Mouse (Mus musculus) cerebellum, adult 2 months (tissue): ENCODE data around the gene 4931428L18Rik. TPM values are rescaled to one million over a fixed set of nuclear protein-coding genes. Genes with fewer than 3 reads are reported as not detected.

ENCODE experiments used
- DNase-seq, 2 experiments: peaks; one replicate each; pipeline ENCODE4 v3.0.0; 2021
- H3K27ac ChIP-seq: fragments of 200-500 bp; 2 replicates; pipeline ENCODE4 v1.5.1; 2012; ENCODE audit warnings: low read length, control low read depth, inconsistent platforms; ENCODE audit not compliant: insufficient read depth
- H3K27me3 ChIP-seq: fragments of 200-500 bp; 2 replicates; pipeline ENCODE4 v1.6.1; 2012; ENCODE audit warnings: inconsistent platforms, mild to moderate bottlenecking, low read length, moderate library complexity; ENCODE audit not compliant: control insufficient read depth, insufficient read depth
- H3K4me1 ChIP-seq: fragments of 200-500 bp; 2 replicates; pipeline ENCODE4 v1.6.1; 2011; ENCODE audit warnings: low read length; ENCODE audit not compliant: control insufficient read depth, insufficient read depth
- H3K4me3 ChIP-seq: fragments of 200-500 bp; replicated peaks from 2 replicates; pipeline ENCODE3; 2011; ENCODE audit warnings: mild to moderate bottlenecking, low read depth, low read length, control low read depth; ENCODE audit not compliant: insufficient read depth
- CTCF ChIP-seq: fragments of 200-500 bp; IDR thresholded peaks from 2 replicates; pipeline ENCODE4 v1.5.1; 2011; ENCODE audit warnings: low read depth, mild to moderate bottlenecking, control low read depth, low read length, moderate library complexity, borderline replicate concordance; ENCODE audit not compliant: insufficient read depth
- POLR2A ChIP-seq: fragments of 200-500 bp; IDR thresholded peaks from 2 replicates; pipeline ENCODE4 v1.6.1; 2011; ENCODE audit warnings: low read length, control low read depth, borderline replicate concordance; ENCODE audit not compliant: insufficient read depth
- WGBS: fragments of 180-500 bp; shearing (Covaris S2); methylation state at CpG from one replicate; pipeline ENCODE4 v1.1.7; 2018; 5-methylcytosine and 5-hydroxymethylcytosine counted together
- polyA plus RNA-seq: library from polyadenylated mRNA; depleted of rRNA; stranded (reverse); fragments of >200 nt; gene quantifications from 2 replicates; pipeline ENCODE4 v1.2.3, GENCODE M21; 2012

4931428L18Rik gene
- polyA plus RNA-seq, 1 experiment = not detected

- Histone ChIP-seq H3K4me1 (no peaks in the 10 kb centered on the region), H3K27ac (no peak overlapping the region), H3K4me3 (no peak overlapping the region), H3K27me3 (no peaks in the 10 kb centered on the region)
- no peak for TF ChIP-seq CTCF
- TF ChIP-seq POLR2A = no peak
- DNase-seq = no peak
- 83% methylated on average over 6 of the region's 6 CpGs for WGBS
Observed at GRCm38 (mm10) chr1:31072523-31073370, 149.7 kb downstream of the 4931428L18Rik start.

- TF ChIP-seq POLR2A (no peak), CTCF (no peak)
- Histone ChIP-seq H3K4me1 (no peaks in the 10 kb centered on the region), H3K27ac (no peak overlapping the region), H3K27me3 (no peaks in the 10 kb centered on the region), H3K4me3 (no peak overlapping the region)
- no peak for DNase-seq
- WGBS = 86% methylated on average over 2 of the region's 2 CpGs
Observed at GRCm38 (mm10) chr1:31071209-31071608, 151.3 kb downstream of the 4931428L18Rik start.

- Histone ChIP-seq H3K27ac (no peak overlapping the region), H3K27me3 (no peaks in the 10 kb centered on the region), H3K4me3 (no peak overlapping the region), H3K4me1 (no peaks in the 10 kb centered on the region)
- TF ChIP-seq POLR2A (no peak), CTCF (no peak)
- WGBS = 13% methylated on average over 12 of the region's 12 CpGs
- DNase-seq = no peak
Observed at GRCm38 (mm10) chr1:31064817-31065740, 157.4 kb downstream of the 4931428L18Rik start.

- Histone ChIP-seq H3K4me3 (no peak overlapping the region), H3K4me1 (no peaks in the 10 kb centered on the region), H3K27me3 (no peaks in the 10 kb centered on the region), H3K27ac (no peak overlapping the region)
- no peak for TF ChIP-seq POLR2A
- no peak for TF ChIP-seq CTCF
- 41% methylated on average over 4 of the region's 4 CpGs for WGBS
- DNase-seq = no peak
Observed at GRCm38 (mm10) chr1:31059806-31060205, 162.7 kb downstream of the 4931428L18Rik start.

GRCm38 (mm10) chr1:31058861-31059351 lies 163.6 kb downstream of the 4931428L18Rik start:
- 6% methylated on average over 2 of the region's 2 CpGs for WGBS
- no peak overlapping the region for H3K4me3 ChIP-seq
- no peaks in the 10 kb centered on the region for H3K4me1 ChIP-seq
- no peak for DNase-seq
- TF ChIP-seq CTCF (no peak), POLR2A (no peak)
- H3K27ac ChIP-seq = no peak overlapping the region
- no peaks in the 10 kb centered on the region for H3K27me3 ChIP-seq

GRCm38 (mm10) chr1:31058196-31058595 lies 164.3 kb downstream of the 4931428L18Rik start:
- TF ChIP-seq CTCF (no peak), POLR2A (no peak)
- WGBS = 40% methylated on average over 3 of the region's 3 CpGs
- no peaks in the 10 kb centered on the region for H3K4me1 ChIP-seq

GRCm38 (mm10) chr1:31051370-31051921 lies 171.0 kb downstream of the 4931428L18Rik start:
- Histone ChIP-seq H3K4me3 (no peak overlapping the region), H3K27me3 (no peaks in the 10 kb centered on the region), H3K27ac (no peak overlapping the region), H3K4me1 (no peaks in the 10 kb centered on the region; the same call in 1 of the 2 replicates)
- WGBS = 90% methylated on average over 5 of the region's 5 CpGs
- DNase-seq = no peak
- TF ChIP-seq POLR2A (no peak), CTCF (no peak)

More at GRCm38 (mm10) chr1:31058196-31058595, 164.3 kb downstream of the 4931428L18Rik start:
- Histone ChIP-seq H3K27ac (no peak overlapping the region), H3K4me3 (no peak overlapping the region), H3K27me3 (no peaks in the 10 kb centered on the region)
- no peak for DNase-seq
